Mouse (Mus musculus): ENCODE results near the gene Mn1. TPM values are rescaled to one million over a fixed set of nuclear protein-coding genes. Genes with fewer than 3 reads are reported as not detected.

Gene Mn1
- not detected for polyA plus RNA-seq (2017; shearing (Covaris generic))

GRCm38 (mm10) chr5:111416591-111417374 is at the start of gene Mn1:
Gene Mn1, plus strand, starts transcription at chr5:111417362.
- no peak for ATAC-seq

- no peak for ATAC-seq
Observed at GRCm38 (mm10) chr5:111367937-111368517, 49.1 kb upstream of the Mn1 start.

GRCm38 (mm10) chr5:111368576-111368975 is 48.6 kb upstream of the Mn1 start:
- no peak for ATAC-seq

GRCm38 (mm10) chr5:111375616-111376015 is 41.5 kb upstream of the Mn1 start:
- ATAC-seq = no peak

- ATAC-seq = no peak
Observed at GRCm38 (mm10) chr5:111376276-111377020, 40.7 kb upstream of the Mn1 start.

- ATAC-seq = no peak
Observed at GRCm38 (mm10) chr5:111378126-111378993, 38.8 kb upstream of the Mn1 start.

GRCm38 (mm10) chr5:111383335-111383734 is 33.8 kb upstream of the Mn1 start:
- no peak for ATAC-seq

- no peak for ATAC-seq
Observed at GRCm38 (mm10) chr5:111390911-111391310, 26.3 kb upstream of the Mn1 start.

- no peak for ATAC-seq
Observed at GRCm38 (mm10) chr5:111391485-111391884, 25.7 kb upstream of the Mn1 start.

GRCm38 (mm10) chr5:111393346-111394197 is 23.6 kb upstream of the Mn1 start:
- no peak for ATAC-seq

- ATAC-seq = no peak
Observed at GRCm38 (mm10) chr5:111394198-111395053, 22.7 kb upstream of the Mn1 start.

GRCm38 (mm10) chr5:111395771-111396170 is 21.4 kb upstream of the Mn1 start:
- ATAC-seq = no peak

- no peak for ATAC-seq
Observed at GRCm38 (mm10) chr5:111396199-111396598, 21.0 kb upstream of the Mn1 start.

GRCm38 (mm10) chr5:111398471-111398870 is 18.7 kb upstream of the Mn1 start:
- ATAC-seq = no peak

- no peak for ATAC-seq
Observed at GRCm38 (mm10) chr5:111399271-111399670, 17.9 kb upstream of the Mn1 start.

- no peak for ATAC-seq
Observed at GRCm38 (mm10) chr5:111401879-111402650, 15.1 kb upstream of the Mn1 start.

- no peak for ATAC-seq
Observed at GRCm38 (mm10) chr5:111402651-111402996, 14.5 kb upstream of the Mn1 start.

GRCm38 (mm10) chr5:111404721-111405120 is 12.4 kb upstream of the Mn1 start:
- ATAC-seq = no peak

GRCm38 (mm10) chr5:111408470-111409105 is 8.6 kb upstream of the Mn1 start:
- ATAC-seq = no peak

Measured in activated CD4-positive, CD25-positive, alpha-beta regulatory T cell, adult 4 months (primary cell).